Mouse (Mus musculus): ENCODE measurements around the gene Mapkap1. TPM values are rescaled to one million over a fixed set of nuclear protein-coding genes. Genes with fewer than 3 reads are reported as not detected.

Mapkap1 gene
- total RNA-seq, 2 experiments from 2014 or later: 65.8 to 74.4 TPM

- no peak for DNase-seq (ENCODE audit: low spot score)
These were observed 164.5 kb downstream of the Mapkap1 start for GRCm38 (mm10) chr2:34571096-34571495.

- DNase-seq (ENCODE audit: low spot score): no peak
These were observed 166.5 kb downstream of the Mapkap1 start for GRCm38 (mm10) chr2:34573073-34573472.

- no peak for DNase-seq (ENCODE audit: low spot score)
These were observed 182.0 kb downstream of the Mapkap1 start for GRCm38 (mm10) chr2:34588546-34588945.

GRCm38 (mm10) chr2:34591721-34592360 lies 185.3 kb downstream of the Mapkap1 start:
- peak; percentile 7 for DNase-seq (ENCODE audit: low spot score)

GRCm38 (mm10) chr2:34592361-34592960 lies 185.9 kb downstream of the Mapkap1 start:
- DNase-seq (ENCODE audit: low spot score): no peak

- DNase-seq (ENCODE audit: low spot score): peak; percentile 30
These were observed 187.4 kb downstream of the Mapkap1 start for GRCm38 (mm10) chr2:34594001-34594400.

GRCm38 (mm10) chr2:34599606-34600255 lies 193.2 kb downstream of the Mapkap1 start:
- no peak for DNase-seq (ENCODE audit: low spot score)

- DNase-seq (ENCODE audit: low spot score): no peak
These were observed 194.2 kb downstream of the Mapkap1 start for GRCm38 (mm10) chr2:34600734-34601133.

- DNase-seq (ENCODE audit: low spot score): no peak
These were observed 195.6 kb downstream of the Mapkap1 start for GRCm38 (mm10) chr2:34602111-34602541.

- no peak for DNase-seq (ENCODE audit: low spot score)
These were observed 196.3 kb downstream of the Mapkap1 start for GRCm38 (mm10) chr2:34602896-34603295.

- DNase-seq (ENCODE audit: low spot score): no peak
These were observed 197.2 kb downstream of the Mapkap1 start for GRCm38 (mm10) chr2:34603653-34604214.

GRCm38 (mm10) chr2:34605040-34605439 lies 198.5 kb downstream of the Mapkap1 start:
- no peak for DNase-seq (ENCODE audit: low spot score)

- no peak for DNase-seq (ENCODE audit: low spot score)
These were observed 202.3 kb downstream of the Mapkap1 start for GRCm38 (mm10) chr2:34608917-34609316.

GRCm38 (mm10) chr2:34609516-34609915 lies 202.9 kb downstream of the Mapkap1 start:
- DNase-seq (ENCODE audit: low spot score): no peak

GRCm38 (mm10) chr2:34620778-34621415 lies 214.3 kb downstream of the Mapkap1 start:
- no peak for DNase-seq (ENCODE audit: low spot score)

GRCm38 (mm10) chr2:34621485-34621884 lies 214.9 kb downstream of the Mapkap1 start:
- no peak for DNase-seq (ENCODE audit: low spot score)

GRCm38 (mm10) chr2:34622518-34622917 lies 215.9 kb downstream of the Mapkap1 start:
- DNase-seq (ENCODE audit: low spot score): peak; percentile 84

- DNase-seq (ENCODE audit: low spot score): no peak
These were observed 216.6 kb downstream of the Mapkap1 start for GRCm38 (mm10) chr2:34623181-34623580.

- DNase-seq (ENCODE audit: low spot score): no peak
These were observed 217.5 kb downstream of the Mapkap1 start for GRCm38 (mm10) chr2:34624076-34624475.

GRCm38 (mm10) chr2:34627328-34628226 lies 221.0 kb downstream of the Mapkap1 start:
- no peak for DNase-seq (ENCODE audit: low spot score)

Measured in gastrocnemius, adult 18-20 months (tissue).